Comparison of ENCODE assay signal across 9 mouse cellular contexts in genomic region chr7:24174618-24175336, GRCm38 (mm10). TPM values are rescaled to one million over a fixed set of nuclear protein-coding genes. Genes with fewer than 3 reads are reported as not detected.
DNase-seq lines count a peak whose midpoint lies in the region; ATAC-seq and TF ChIP-seq lines count a peak whose summit lies in the region.
"Had no signal": no experiment of that assay in that cellular context is flagged by ENCODE, and none has a peak within 500 bp of the region (broad histone marks: within the 10 kb centered on the region; RNA-seq: fewer than 3 reads in every experiment).

Zfp114 (plus strand) TSS chr7:24175060.

- H3K4me3 ChIP-seq in ES-Bruce4 (ENCODE audit: low read depth, low read length): peak within 1 kb of the TSS; percentile 99
- H3K4me3 ChIP-seq in forebrain, embryonic 13.5 days: peak within 1 kb of the TSS; percentile 59
- H3K4me3 ChIP-seq in liver, embryonic 12.5 days: peak within 1 kb of the TSS; percentile 59
- peak within 1 kb of the TSS; percentile 72 for H3K4me3 ChIP-seq in stomach, embryonic 16.5 days (replicated peaks; ENCODE audit: low read length)

- H3K27me3 ChIP-seq in ES-Bruce4 (ENCODE audit: control insufficient read depth, insufficient read depth, low read length, poor library complexity, severe bottlenecking): no peaks in the 10 kb centered on the region
- H3K27me3 ChIP-seq in forebrain, embryonic 13.5 days: no peaks in the 10 kb centered on the region
- H3K27me3 ChIP-seq in liver, embryonic 12.5 days (replicated peaks): no peaks in the 10 kb centered on the region
- H3K27me3 ChIP-seq in stomach, embryonic 16.5 days (ENCODE audit: control insufficient read depth, insufficient read depth, low read length): no peaks in the 10 kb centered on the region

- H3K4me1 ChIP-seq in ES-Bruce4 (ENCODE audit: control insufficient read depth, insufficient read depth, low read length): no peaks in the 10 kb centered on the region
- H3K4me1 ChIP-seq in forebrain, embryonic 13.5 days: no peaks in the 10 kb centered on the region; the same call in 1 of the 2 replicates
- no peaks in the 10 kb centered on the region for H3K4me1 ChIP-seq in liver, embryonic 12.5 days
- peaks cover 3% of the 10 kb centered on the region; the same call in 1 of the 2 replicates for H3K4me1 ChIP-seq in stomach, embryonic 16.5 days (ENCODE audit: control insufficient read depth, insufficient read depth, low read length)

- H3K4me2 ChIP-seq in forebrain, embryonic 13.5 days: peak within 1 kb of the TSS; percentile 61
- peak within 1 kb of the TSS; percentile 67 for H3K4me2 ChIP-seq in liver, embryonic 12.5 days
- peak within 1 kb of the TSS; percentile 56 for H3K4me2 ChIP-seq in stomach, embryonic 16.5 days (ENCODE audit: low read depth, low read length)

- peak; percentile 96 for ATAC-seq in forebrain, embryonic 13.5 days
- peak; percentile 81 for ATAC-seq in liver, embryonic 12.5 days
- peak; percentile 90 for ATAC-seq in stomach, embryonic 16.5 days (ENCODE audit: insufficient read depth, low FRiP score)
- ATAC-seq: Patski had no signal

- no peak for TF ChIP-seq POLR2A in ES-Bruce4 (IDR thresholded peaks at IDR 0.05; ENCODE audit: insufficient read depth, low read length)

- no peak for TF ChIP-seq CTCF in ES-Bruce4 (IDR thresholded peaks at IDR 0.05; ENCODE audit: low read depth, low read length)

- H3K9me3 ChIP-seq in ES-Bruce4 (replicated peaks; ENCODE audit: control insufficient read depth, insufficient read depth, low read length, poor library complexity, severe bottlenecking): no peaks in the 10 kb centered on the region
- H3K9me3 ChIP-seq in forebrain, embryonic 13.5 days (replicated peaks): no peaks in the 10 kb centered on the region
- H3K9me3 ChIP-seq in liver, embryonic 12.5 days (replicated peaks): no peaks in the 10 kb centered on the region
- no peaks in the 10 kb centered on the region for H3K9me3 ChIP-seq in stomach, embryonic 16.5 days (replicated peaks; ENCODE audit: control insufficient read depth, low read length)

- peak; percentile 21 for DNase-seq in c-Kit-positive CD71-positive TER-119-positive erythroid progenitor cells, embryonic 14.5 days (ENCODE audit: low spot score)
- peak; percentile 53 to 69 for DNase-seq in heart, postnatal 10 days
- peak; percentile 54 to 68 for DNase-seq in kidney, postnatal 36 days
- peak; percentile 34 for DNase-seq in naive thymus-derived CD4-positive, alpha-beta T cell, adult 2 months (ENCODE audit: low read depth)

- H3K27ac ChIP-seq in ES-Bruce4 (ENCODE audit: insufficient read depth, low read length): no peak within 1 kb of the TSS
- no peak within 1 kb of the TSS for H3K27ac ChIP-seq in forebrain, embryonic 13.5 days
- no peak within 1 kb of the TSS for H3K27ac ChIP-seq in liver, embryonic 12.5 days
- H3K27ac ChIP-seq in stomach, embryonic 16.5 days (ENCODE audit: low read length): peak within 1 kb of the TSS; percentile 72

- H3K36me3 ChIP-seq in ES-Bruce4 (ENCODE audit: control insufficient read depth, insufficient read depth, low read length, poor library complexity, severe bottlenecking): no peaks in the 10 kb centered on the region
- H3K36me3 ChIP-seq in forebrain, embryonic 13.5 days (ENCODE audit: poor library complexity, severe bottlenecking): no peaks in the 10 kb centered on the region
- H3K36me3 ChIP-seq in liver, embryonic 12.5 days: no peaks in the 10 kb centered on the region
- no peaks in the 10 kb centered on the region for H3K36me3 ChIP-seq in stomach, embryonic 16.5 days (ENCODE audit: control insufficient read depth, insufficient read depth, low read length)

- 13% methylated on average over 23 of the region's 23 CpGs for WGBS in forebrain, embryonic 13.5 days
- 13% methylated on average over 23 of the region's 23 CpGs for WGBS in liver, embryonic 12.5 days (ENCODE audit: insufficient replicate concordance)
- 11% methylated on average over 23 of the region's 23 CpGs for WGBS in stomach, embryonic 16.5 days

- H3K9ac ChIP-seq in ES-Bruce4 (ENCODE audit: low read depth, poor library complexity, severe bottlenecking): peak within 1 kb of the TSS; percentile 29
- H3K9ac ChIP-seq in forebrain, embryonic 13.5 days: peak within 1 kb of the TSS; percentile 63
- peak within 1 kb of the TSS; percentile 55; the same call in 1 of the 2 replicates for H3K9ac ChIP-seq in liver, embryonic 12.5 days
- H3K9ac ChIP-seq in stomach, embryonic 16.5 days (ENCODE audit: low read length): peak within 1 kb of the TSS; percentile 81

- TF ChIP-seq EP300 in ES-Bruce4 (IDR thresholded peaks at IDR 0.05; ENCODE audit: insufficient read depth, low read depth, low read length): no peak

- intact Hi-C loops in heart, postnatal 10 days (cut with DNase I): loop anchor here (5.0 kb wide), 1 partner anchor 42 kb away; the partner anchor contains the start of gene Zfp235

RNA-seq across cellular contexts. Expression of gene Zfp114, which starts in this region (rescaled TPM):
- polyA plus RNA-seq in ES-Bruce4 (2011; ENCODE audit: insufficient read depth, insufficient read length, low read depth, missing spikeins): 0.84 and 1.9 TPM in 2 replicates
- 8.4 and 8.8 TPM in 2 replicates for polyA plus RNA-seq in forebrain, embryonic 13.5 days (2015; fragmentation: Nextera tagmentation; extraction: Ambion mirVana)
- under 1 TPM; 0.12 to 0.19 TPM for total RNA-seq in heart, postnatal 10 days (2021)
- polyA plus RNA-seq in liver, embryonic 12.5 days (2016; fragmentation: Nextera tagmentation; extraction: Ambion mirVana): 1.4 and 1.5 TPM in 2 replicates
- 5.8 and 6.3 TPM in 2 replicates for polyA plus RNA-seq in stomach, embryonic 16.5 days (2015; fragmentation: Nextera tagmentation; extraction: Ambion mirVana)

Comparison
In these comparisons a context has a peak if more than half of its experiments do, and no peak if none do; other contexts are left out.
1. Peak in DNase-seq in heart, postnatal 10 days; RNA of the gene not detected or under 1 TPM.
2. H3K9ac ChIP-seq: peak in every context shown above with its lines; median percentile 81 in stomach, embryonic 16.5 days; 63 in forebrain, embryonic 13.5 days; 55 in liver, embryonic 12.5 days; 29 in ES-Bruce4.